Mouse (Mus musculus) MEL (cell line): ENCODE results near the gene Tcte1. TPM values are rescaled to one million over a fixed set of nuclear protein-coding genes. Genes with fewer than 3 reads are reported as not detected.

Experiments used
- DNase-seq: peaks from one replicate; pipeline ENCODE4 v3.0.0; 2011; ENCODE audit warnings: low read depth, low spot score
- H3K27ac ChIP-seq: 2 replicates; pipeline ENCODE4 v1.5.1; 2012; ENCODE audit warnings: low read depth, mild to moderate bottlenecking, control low read depth, low read length, moderate library complexity; ENCODE audit not compliant: control insufficient read depth
- H3K27me3 ChIP-seq, 2 experiments: fragments of 150-350 bp in 1 of 2; sonication (generic) in 1 of 2; 2 replicates each; pipeline ENCODE4 v1.6.1; 2012; ENCODE audit warnings: low read length in 2 of 2, mild to moderate bottlenecking in 2 of 2, improper control_type of control experiment in 1 of 2, moderate library complexity in 1 of 2; ENCODE audit not compliant: insufficient read depth in 2 of 2, control insufficient read depth in 1 of 2
- H3K36me3 ChIP-seq, 2 experiments: 2 replicates each; pipeline ENCODE4 v1.6.1; 2012 to 2014; ENCODE audit warnings: low read length in 2 of 2, improper control_type of control experiment in 1 of 2, inconsistent platforms in 1 of 2, mild to moderate bottlenecking in 1 of 2; ENCODE audit not compliant: insufficient read depth in 2 of 2, control insufficient read depth in 1 of 2
- H3K4me1 ChIP-seq, 2 experiments: fragments of 150-350 bp in 1 of 2; sonication (generic) in 1 of 2; 2 replicates each; pipeline ENCODE4 v1.6.1; 2012; ENCODE audit warnings: low read length in 2 of 2, improper control_type of control experiment in 1 of 2, mild to moderate bottlenecking in 1 of 2; ENCODE audit not compliant: insufficient read depth in 2 of 2, control insufficient read depth in 1 of 2
- H3K4me3 ChIP-seq, 2 experiments: fragments of 150-350 bp in 1 of 2; sonication (generic) in 1 of 2; 2 replicates each; pipeline ENCODE4 v1.5.1; 2012; ENCODE audit warnings: low read depth in 2 of 2, low read length in 2 of 2, mild to moderate bottlenecking in 2 of 2, moderate library complexity in 2 of 2, control low read depth in 1 of 2, improper control_type of control experiment in 1 of 2; ENCODE audit not compliant: control insufficient read depth in 1 of 2, insufficient read depth in 1 of 2
- H3K79me2 ChIP-seq: 2 replicates; pipeline ENCODE4 v1.6.1; 2012; ENCODE audit warnings: mild to moderate bottlenecking, low read length, moderate library complexity; ENCODE audit not compliant: control insufficient read depth, poor library complexity, insufficient read depth
- H3K9ac ChIP-seq: 2 replicates; pipeline ENCODE4 v1.6.1; 2012; ENCODE audit warnings: low read depth, mild to moderate bottlenecking, control low read depth, low read length, moderate library complexity; ENCODE audit not compliant: control insufficient read depth, poor library complexity, severe bottlenecking
- H3K9me3 ChIP-seq: fragments of 150-350 bp; sonication (generic); replicated peaks from 2 replicates; pipeline ENCODE4 v1.6.1; 2012; ENCODE audit warnings: mild to moderate bottlenecking, low read length, improper control_type of control experiment, moderate library complexity; ENCODE audit not compliant: insufficient read depth
- CHD1 ChIP-seq: IDR thresholded peaks from 2 replicates; pipeline ENCODE4 v1.6.1; 2012; ENCODE audit warnings: low read depth, mild to moderate bottlenecking, inconsistent platforms, low read length, improper control_type of control experiment
- CHD2 ChIP-seq: IDR thresholded peaks from 2 replicates; pipeline ENCODE4 v1.6.1; 2011; ENCODE audit warnings: low read length, improper control_type of control experiment
- CTCF ChIP-seq, 3 experiments: IDR thresholded peaks in 2 of 3; conservative IDR thresholded peaks in 1 of 3; 2 replicates each; pipeline ENCODE4 v1.5.1; 2011 to 2012; ENCODE audit warnings: low read length in 3 of 3, low read depth in 2 of 3, mild to moderate bottlenecking in 2 of 3, improper control_type of control experiment in 1 of 3, inconsistent platforms in 1 of 3, mixed read lengths in 1 of 3, moderate library complexity in 1 of 3; ENCODE audit not compliant: control insufficient read depth in 1 of 3, insufficient read depth in 1 of 3, poor library complexity in 1 of 3, severe bottlenecking in 1 of 3
- E2F4 ChIP-seq: IDR thresholded peaks from 2 replicates; pipeline ENCODE4 v1.6.1; 2011; ENCODE audit warnings: low read depth, low read length, improper control_type of control experiment, borderline replicate concordance
- ELF1 ChIP-seq: IDR thresholded peaks from 2 replicates; pipeline ENCODE4 v1.6.1; 2014; ENCODE audit warnings: low read depth, mild to moderate bottlenecking, inconsistent platforms, low read length, improper control_type of control experiment, moderate library complexity
- EP300 ChIP-seq, 2 experiments: IDR thresholded peaks; 2 replicates each; pipeline ENCODE4 v1.6.1; 2011; ENCODE audit warnings: improper control_type of control experiment in 2 of 2, low read length in 2 of 2, low read depth in 1 of 2, mild to moderate bottlenecking in 1 of 2
- ETS1 ChIP-seq: IDR thresholded peaks from 2 replicates; pipeline ENCODE4 v1.6.1; 2012; ENCODE audit warnings: low read depth, mild to moderate bottlenecking, inconsistent platforms, low read length, improper control_type of control experiment, moderate library complexity
- GABPA ChIP-seq: IDR thresholded peaks from 2 replicates; pipeline ENCODE4 v1.6.1; 2012; ENCODE audit warnings: low read depth, mild to moderate bottlenecking, inconsistent platforms, low read length, improper control_type of control experiment, moderate library complexity
- GATA1 ChIP-seq: IDR thresholded peaks from 2 replicates; pipeline ENCODE4 v1.6.1; 2011; ENCODE audit warnings: low read depth, low read length, improper control_type of control experiment
- HCFC1 ChIP-seq: IDR thresholded peaks from 2 replicates; pipeline ENCODE4 v1.6.1; 2012; ENCODE audit warnings: low read depth, mild to moderate bottlenecking, inconsistent platforms, low read length, improper control_type of control experiment, moderate library complexity
- JUND ChIP-seq: IDR thresholded peaks from 2 replicates; pipeline ENCODE4 v1.6.1; 2011; ENCODE audit warnings: low read depth, mild to moderate bottlenecking, improper control_type of control experiment, low read length
- KAT2A ChIP-seq: conservative IDR thresholded peaks from 2 replicates; pipeline ENCODE4 v1.6.1; 2012; ENCODE audit warnings: low read depth, low read length, improper control_type of control experiment, inconsistent platforms
- MAFK ChIP-seq: IDR thresholded peaks from 2 replicates; pipeline ENCODE4 v1.6.1; 2011; ENCODE audit warnings: low read depth, mild to moderate bottlenecking, low read length, improper control_type of control experiment, borderline replicate concordance
- MAX ChIP-seq: IDR thresholded peaks from 2 replicates; pipeline ENCODE4 v1.6.1; 2011; ENCODE audit warnings: low read length, improper control_type of control experiment
- MAZ ChIP-seq: IDR thresholded peaks from 2 replicates; pipeline ENCODE4 v1.6.1; 2012; ENCODE audit warnings: low read depth, mild to moderate bottlenecking, inconsistent platforms, low read length, improper control_type of control experiment
- MEF2A ChIP-seq: IDR thresholded peaks from 2 replicates; pipeline ENCODE4 v1.6.1; 2014; ENCODE audit warnings: low read depth, mild to moderate bottlenecking, inconsistent platforms, low read length, improper control_type of control experiment; ENCODE audit not compliant: poor library complexity, insufficient replicate concordance, severe bottlenecking; ENCODE audit errors: extremely low read depth
- MYB ChIP-seq: IDR thresholded peaks from 2 replicates; pipeline ENCODE4 v1.6.1; 2011; ENCODE audit warnings: mild to moderate bottlenecking, low read depth, low read length, improper control_type of control experiment
- MYC ChIP-seq: IDR thresholded peaks from 2 replicates; pipeline ENCODE4 v1.6.1; 2011; ENCODE audit warnings: low read depth, mild to moderate bottlenecking, low read length, improper control_type of control experiment, moderate library complexity
- NELFE ChIP-seq: IDR thresholded peaks from 2 replicates; pipeline ENCODE4 v1.6.1; 2011; ENCODE audit warnings: low read depth, low read length, improper control_type of control experiment
- NRF1 ChIP-seq: IDR thresholded peaks from 2 replicates; pipeline ENCODE4 v1.6.1; 2014; ENCODE audit warnings: low read depth, mild to moderate bottlenecking, inconsistent platforms, low read length, improper control_type of control experiment, moderate library complexity; ENCODE audit not compliant: poor library complexity, insufficient read depth, severe bottlenecking
- POLR2A ChIP-seq, 2 experiments: IDR thresholded peaks; 2 replicates each; pipeline ENCODE4 v1.6.1; 2011 to 2012; ENCODE audit warnings: low read length in 2 of 2, mild to moderate bottlenecking in 2 of 2, control low read depth in 1 of 2, improper control_type of control experiment in 1 of 2, low read depth in 1 of 2, moderate library complexity in 1 of 2; ENCODE audit not compliant: control insufficient read depth in 1 of 2, insufficient read depth in 1 of 2, poor library complexity in 1 of 2
- POLR2AphosphoS2 ChIP-seq: IDR thresholded peaks from 2 replicates; pipeline ENCODE4 v1.6.1; 2011; ENCODE audit warnings: low read length, improper control_type of control experiment
- POLR2AphosphoS5 ChIP-seq: IDR thresholded peaks from 2 replicates; pipeline ENCODE4 v1.6.1; 2012; ENCODE audit warnings: low read depth, borderline replicate concordance, mild to moderate bottlenecking, inconsistent platforms, low read length, moderate library complexity, mixed read lengths
- RAD21 ChIP-seq: IDR thresholded peaks from 2 replicates; pipeline ENCODE4 v1.6.1; 2011; ENCODE audit warnings: mild to moderate bottlenecking, low read depth, low read length, improper control_type of control experiment
- RCOR1 ChIP-seq: IDR thresholded peaks from 2 replicates; pipeline ENCODE4 v1.6.1; 2012; ENCODE audit warnings: low read depth, mild to moderate bottlenecking, inconsistent platforms, low read length, improper control_type of control experiment
- SIN3A ChIP-seq: IDR thresholded peaks from 2 replicates; pipeline ENCODE4 v1.6.1; 2012; ENCODE audit warnings: low read length, improper control_type of control experiment, inconsistent platforms
- SMC3 ChIP-seq: IDR thresholded peaks from 2 replicates; pipeline ENCODE4 v1.6.1; 2011; ENCODE audit warnings: low read depth, low read length, improper control_type of control experiment
- TAL1 ChIP-seq: IDR thresholded peaks from 2 replicates; pipeline ENCODE4 v1.6.1; 2012; ENCODE audit warnings: mild to moderate bottlenecking, inconsistent platforms, low read length, moderate library complexity, mixed read lengths
- TBP ChIP-seq: IDR thresholded peaks from 2 replicates; pipeline ENCODE4 v1.8.0; 2011; ENCODE audit warnings: low read depth, low read length, improper control_type of control experiment
- TCF12 ChIP-seq: IDR thresholded peaks from 2 replicates; pipeline ENCODE4 v1.6.1; 2014; ENCODE audit warnings: low read depth, mild to moderate bottlenecking, inconsistent platforms, low read length, improper control_type of control experiment, moderate library complexity
- UBTF ChIP-seq: IDR thresholded peaks from 2 replicates; pipeline ENCODE4 v1.6.1; 2012; ENCODE audit warnings: low read depth, mild to moderate bottlenecking, inconsistent platforms, low read length, improper control_type of control experiment, moderate library complexity, borderline replicate concordance; ENCODE audit not compliant: insufficient read depth
- USF2 ChIP-seq, 2 experiments: IDR thresholded peaks; 2 replicates each; pipeline ENCODE4 v1.6.1; 2011 to 2012; ENCODE audit warnings: improper control_type of control experiment in 2 of 2, low read length in 2 of 2, borderline replicate concordance in 1 of 2, inconsistent platforms in 1 of 2, low read depth in 1 of 2, mild to moderate bottlenecking in 1 of 2; ENCODE audit not compliant: insufficient read depth in 1 of 2
- ZC3H11A ChIP-seq: IDR thresholded peaks from 2 replicates; pipeline ENCODE4 v1.6.1; 2012; ENCODE audit warnings: low read depth, mild to moderate bottlenecking, inconsistent platforms, low read length, improper control_type of control experiment
- ZKSCAN1 ChIP-seq: IDR thresholded peaks from 2 replicates; pipeline ENCODE4 v1.6.1; 2012; ENCODE audit warnings: low read depth, mild to moderate bottlenecking, inconsistent platforms, low read length, improper control_type of control experiment, moderate library complexity
- ZMIZ1 ChIP-seq: IDR thresholded peaks from 2 replicates; pipeline ENCODE4 v1.6.1; 2012; ENCODE audit warnings: low read depth, mild to moderate bottlenecking, inconsistent platforms, low read length, improper control_type of control experiment, moderate library complexity
- ZNF384 ChIP-seq: IDR thresholded peaks from 2 replicates; pipeline ENCODE4 v1.6.1; 2012; ENCODE audit warnings: low read depth, mild to moderate bottlenecking, inconsistent platforms, low read length, improper control_type of control experiment
- polyA plus RNA-seq, 2 experiments: library from polyadenylated mRNA; stranded (reverse) in 1 of 2; unstranded in 1 of 2; fragments of >175 nt in 1 of 2; fragments of >200 nt in 1 of 2; gene quantifications; 2 replicates each; pipeline versions ENCODE4 v1.2.1 to v1.2.4; 2012; ENCODE audit warnings: low replicate concordance in 2 of 2, low read depth in 1 of 2; ENCODE audit not compliant: insufficient read length in 2 of 2, insufficient read depth in 1 of 2, missing spikeins in 1 of 2
- total RNA-seq: library from RNA; depleted of rRNA; stranded (reverse); fragments of 300-350 nt; gene quantifications from 2 replicates; pipeline ENCODE4 v1.2.3, GENCODE M21; 2012

Tcte1 gene
- total and polyA plus RNA-seq, 3 experiments, result not detected

GRCm38 (mm10) chr17:45581567-45581983, 58.3 kb downstream of the Tcte1 start (continued):
- TF ChIP-seq MAFK, result no peak

GRCm38 (mm10) chr17:45582188-45582587, 59.0 kb downstream of the Tcte1 start:
- H3K4me1 ChIP-seq, result peaks cover 20 to 39% of the 10 kb centered on the region in 2 experiments
- peaks cover 0 to 27% of the 10 kb centered on the region in 2 experiments; a peak in 3 of 4 replicates for H3K36me3 ChIP-seq
- no peaks in the 10 kb centered on the region for H3K27me3 ChIP-seq
- no peak overlapping the region for H3K9ac ChIP-seq
- peak overlapping the region; percentile 80 for H3K27ac ChIP-seq
- DNase-seq, result peak; percentile 82
- H3K79me2 ChIP-seq, result no peaks in the 10 kb centered on the region
- H3K9me3 ChIP-seq, result no peaks in the 10 kb centered on the region
- no peak overlapping the region for H3K4me3 ChIP-seq
- no peak for TF ChIP-seq MAX
- TF ChIP-seq KAT2A, result no peak
- TF ChIP-seq ZMIZ1, result no peak
- TF ChIP-seq TBP, result no peak
- no peak for TF ChIP-seq MYB
- TF ChIP-seq RAD21, result no peak
- TF ChIP-seq MYC, result no peak
- TF ChIP-seq ELF1, result no peak
- TF ChIP-seq ZNF384, result no peak
- TF ChIP-seq SIN3A, result peak; percentile 38; the same call in 1 of the 2 replicates
- TF ChIP-seq UBTF, result no peak
- no peak for TF ChIP-seq NRF1
- TF ChIP-seq MAFK, result no peak
- TF ChIP-seq ZC3H11A, result no peak
- TF ChIP-seq RCOR1, result peak; percentile 64
- TF ChIP-seq USF2 (IDR thresholded peaks at IDR 0.05; ENCODE audit: borderline replicate concordance in 1 of 2, insufficient read depth in 1 of 2, low read depth in 1 of 2, low read length in 2 of 2), result no peak
- no peak for TF ChIP-seq HCFC1
- no peak for TF ChIP-seq JUND
- TF ChIP-seq POLR2A (IDR thresholded peaks at IDR 0.05; ENCODE audit: control insufficient read depth in 1 of 2, insufficient read depth in 1 of 2, low read depth in 1 of 2, low read length in 2 of 2, poor library complexity in 1 of 2), result no peak
- no peak for TF ChIP-seq POLR2AphosphoS5
- TF ChIP-seq CHD1, result no peak
- TF ChIP-seq ETS1, result peak; percentile 73
- no peak for TF ChIP-seq ZKSCAN1
- no peak for TF ChIP-seq NELFE
- no peak for TF ChIP-seq GABPA
- TF ChIP-seq CHD2, result no peak
- no peak; the same call in none of the 2 replicates for TF ChIP-seq MAZ
- TF ChIP-seq GATA1, result peak; percentile 80
- TF ChIP-seq EP300 (IDR thresholded peaks at IDR 0.05; ENCODE audit: low read depth in 1 of 2, low read length in 2 of 2), result peak; percentile 67 to 74
- TF ChIP-seq E2F4, result no peak
- no peak for TF ChIP-seq MEF2A
- TF ChIP-seq TCF12, result peak; percentile 76
- no peak for TF ChIP-seq POLR2AphosphoS2
- TF ChIP-seq CTCF (IDR thresholded peaks at IDR 0.05 in 2 of 3, conservative IDR thresholded peaks at IDR 0.05 in 1 of 3; ENCODE audit: control insufficient read depth in 1 of 3, insufficient read depth in 1 of 3, low read depth in 2 of 3, low read length in 3 of 3, poor library complexity in 1 of 3, severe bottlenecking in 1 of 3), result no peak
- no peak for TF ChIP-seq SMC3
- TF ChIP-seq TAL1, result peak; percentile 33; the same call in 1 of the 2 replicates
